Mouse (Mus musculus) ES-E14 (cell line): Measurements from ENCODE around the gene Bsn.

Experiments
- CHD2 ChIP-seq: IDR thresholded peaks from 2 replicates; pipeline ENCODE4 v1.6.1; 2014; ENCODE audit warnings: mild to moderate bottlenecking, low read depth, low read length, inconsistent platforms
- HCFC1 ChIP-seq: IDR thresholded peaks from 2 replicates; pipeline ENCODE4 v1.6.1; 2012; ENCODE audit warnings: low read length, inconsistent platforms, borderline replicate concordance; ENCODE audit not compliant: insufficient read depth
- MAFK ChIP-seq: IDR thresholded peaks from 2 replicates; pipeline ENCODE4 v1.6.1; 2014; ENCODE audit warnings: mild to moderate bottlenecking, low read depth, low read length, inconsistent platforms; ENCODE audit not compliant: insufficient read depth
- ZC3H11A ChIP-seq: IDR thresholded peaks from 2 replicates; pipeline ENCODE4 v1.6.1; 2012; ENCODE audit warnings: low read depth, mild to moderate bottlenecking, inconsistent platforms, low read length, borderline replicate concordance
- ZNF384 ChIP-seq: IDR thresholded peaks from 2 replicates; pipeline ENCODE4 v1.6.1; 2012; ENCODE audit warnings: low read depth, low read length, inconsistent platforms

- TF ChIP-seq HCFC1 (no peak), CHD2 (no peak), MAFK (no peak), ZC3H11A (no peak), ZNF384 (no peak)
Observed at GRCm38 (mm10) chr9:108136225-108136624, 54.0 kb downstream of the Bsn start.
